Mouse (Mus musculus) lung, embryonic 16.5 days (tissue): Measurements from ENCODE around the gene Spag8. TPM values are rescaled to one million over a fixed set of nuclear protein-coding genes. Genes with fewer than 3 reads are reported as not detected.

Source experiments
- ATAC-seq: fragments of 200-750 bp; cut with Nextera tagmentation; 2 replicates; pipeline ENCODE4 v1.8.0; 2017; ENCODE audit warnings: low read depth, mild to moderate bottlenecking, moderate library complexity
- H3K27ac ChIP-seq: fragments of 300-500 bp; sonication (generic); 2 replicates; pipeline ENCODE4 v1.5.1; 2014; ENCODE audit warnings: mild to moderate bottlenecking, control low read depth, low read length
- H3K27me3 ChIP-seq: fragments of 300-500 bp; sonication (generic); 2 replicates; pipeline ENCODE4 v1.6.1; 2014; ENCODE audit warnings: low read depth, low read length, mixed read lengths; ENCODE audit not compliant: control insufficient read depth, insufficient read depth
- H3K36me3 ChIP-seq: fragments of 300-500 bp; sonication (generic); 2 replicates; pipeline ENCODE4 v1.6.1; 2014; ENCODE audit warnings: low read length; ENCODE audit not compliant: control insufficient read depth, insufficient read depth
- H3K4me1 ChIP-seq: fragments of 300-500 bp; sonication (generic); replicated peaks from 2 replicates; pipeline ENCODE4 v1.6.1; 2014; ENCODE audit warnings: low read length, mixed read lengths; ENCODE audit not compliant: control insufficient read depth, insufficient read depth
- H3K4me2 ChIP-seq: fragments of 300-500 bp; sonication (generic); 2 replicates; pipeline ENCODE4 v1.6.1; 2014; ENCODE audit warnings: low read depth, low read length, control low read depth
- H3K4me3 ChIP-seq: fragments of 300-500 bp; sonication (generic); 2 replicates; pipeline ENCODE4 v1.5.1; 2014; ENCODE audit warnings: mild to moderate bottlenecking, low read length, control low read depth
- H3K9ac ChIP-seq: fragments of 300-500 bp; sonication (generic); 2 replicates; pipeline ENCODE4 v1.6.1; 2014; ENCODE audit warnings: low read length, control low read depth
- H3K9me3 ChIP-seq: fragments of 300-500 bp; sonication (generic); 2 replicates; pipeline ENCODE4 v1.6.1; 2016; ENCODE audit warnings: low read length; ENCODE audit not compliant: control insufficient read depth
- whole genome bisulfite sequencing: fragments of 180-500 bp; shearing (Covaris S2); extraction: QIAGEN DNeasy Blood & Tissue Kit; methylation state at CpG from one replicate; pipeline ENCODE4 v1.1.7; 2014; 5-methylcytosine and 5-hydroxymethylcytosine counted together
- polyA plus RNA-seq: library from polyadenylated mRNA; unstranded; fragments of >200 nt; fragmentation: Nextera tagmentation; extraction: Ambion mirVana; gene quantifications from 2 replicates; pipeline ENCODE4 v1.2.1, GENCODE M21; 2015

Spag8 gene
- polyA plus RNA-seq, 1 experiment from 2014 or later: 9.0 TPM

DNA sequence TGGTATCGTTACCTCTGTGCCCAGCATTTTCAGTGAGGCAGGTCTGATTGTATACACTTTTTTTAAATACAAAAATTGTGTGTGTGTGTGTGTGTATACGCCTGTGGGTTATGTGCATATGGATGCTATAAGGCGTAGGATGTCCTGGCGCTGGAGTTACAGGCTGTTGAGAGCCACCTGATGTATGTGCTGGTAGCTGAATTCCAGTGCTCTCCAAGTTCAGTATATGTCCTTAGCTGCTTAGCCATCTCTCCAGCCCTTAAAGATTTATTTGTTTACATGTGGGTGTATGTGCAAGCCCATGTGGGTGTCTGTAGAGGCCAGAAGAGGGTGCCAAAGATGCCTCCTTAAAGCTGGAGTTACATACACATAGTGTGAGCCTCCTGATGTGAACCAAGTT lies 3.8 kb upstream of the Spag8 start:
- H3K27me3 ChIP-seq: peaks cover 2% of the 10 kb centered on the region; the same call in 1 of the 2 replicates
- H3K4me3 ChIP-seq: peak overlapping the region; percentile 78
- 50% methylated on average over 4 of the region's 4 CpGs for WGBS
- H3K4me1 ChIP-seq: peaks cover 6% of the 10 kb centered on the region
- no peak overlapping the region for H3K27ac ChIP-seq
- no peaks in the 10 kb centered on the region for H3K36me3 ChIP-seq
- H3K4me2 ChIP-seq: peak overlapping the region; percentile 49
- H3K9ac ChIP-seq: no peak overlapping the region
- no peaks in the 10 kb centered on the region for H3K9me3 ChIP-seq
- ATAC-seq: no peak

DNA sequence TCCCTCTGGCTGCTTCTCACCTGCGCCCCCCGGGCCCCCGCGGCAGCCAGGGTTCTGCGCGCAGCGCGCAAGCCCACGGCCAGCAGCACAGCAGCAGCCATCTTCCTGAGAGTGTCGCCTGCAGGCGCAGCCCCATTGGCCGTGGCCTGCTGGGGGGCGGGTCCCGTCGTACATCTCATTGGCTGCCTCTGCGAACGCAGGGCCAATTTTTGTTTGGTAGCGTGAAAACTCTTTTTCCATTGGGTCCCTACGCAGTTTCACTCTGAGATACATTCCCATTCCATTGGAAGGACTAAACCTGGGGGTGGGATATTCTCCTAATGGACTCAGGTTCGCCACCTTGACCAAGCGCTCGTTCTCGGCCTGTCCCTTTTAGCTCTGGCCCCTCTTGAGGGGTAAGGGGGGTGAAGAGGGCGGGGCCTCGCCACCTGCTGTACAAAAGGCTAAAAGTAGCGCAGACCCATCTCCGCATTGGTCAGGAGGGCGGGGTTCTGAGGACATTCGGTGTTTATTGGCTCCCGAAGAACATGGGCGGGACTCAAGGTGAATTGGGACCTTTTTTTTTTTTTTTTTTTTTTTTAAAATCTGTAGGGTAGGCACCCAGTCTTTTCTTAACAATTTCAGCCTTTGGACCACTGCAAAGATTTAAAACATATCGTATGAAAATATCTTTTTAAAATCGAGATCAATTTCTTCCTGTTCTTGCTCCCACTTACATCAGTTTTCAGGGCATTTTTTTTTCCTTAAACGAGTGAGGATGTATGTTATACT lies 3.1 kb upstream of the Spag8 start, which contains the start of gene Hint2:
Gene Hint2 (minus strand): TSS at position 128 of the 771 bp plus-strand sequence.
- Histone ChIP-seq H3K4me2 (peak within 1 kb of the TSS; percentile 71), H3K4me1 (peaks cover 6% of the 10 kb centered on the region), H3K27ac (peak within 1 kb of the TSS; percentile 90), H3K4me3 (peak within 1 kb of the TSS; percentile 78), H3K9me3 (no peaks in the 10 kb centered on the region), H3K36me3 (peaks cover 2% of the 10 kb centered on the region; the same call in 1 of the 2 replicates), H3K9ac (peak within 1 kb of the TSS; percentile 89), H3K27me3 (no peaks in the 10 kb centered on the region)
- ATAC-seq: peak; percentile 95
- WGBS: 1% methylated on average over 33 of the region's 34 CpGs

DNA sequence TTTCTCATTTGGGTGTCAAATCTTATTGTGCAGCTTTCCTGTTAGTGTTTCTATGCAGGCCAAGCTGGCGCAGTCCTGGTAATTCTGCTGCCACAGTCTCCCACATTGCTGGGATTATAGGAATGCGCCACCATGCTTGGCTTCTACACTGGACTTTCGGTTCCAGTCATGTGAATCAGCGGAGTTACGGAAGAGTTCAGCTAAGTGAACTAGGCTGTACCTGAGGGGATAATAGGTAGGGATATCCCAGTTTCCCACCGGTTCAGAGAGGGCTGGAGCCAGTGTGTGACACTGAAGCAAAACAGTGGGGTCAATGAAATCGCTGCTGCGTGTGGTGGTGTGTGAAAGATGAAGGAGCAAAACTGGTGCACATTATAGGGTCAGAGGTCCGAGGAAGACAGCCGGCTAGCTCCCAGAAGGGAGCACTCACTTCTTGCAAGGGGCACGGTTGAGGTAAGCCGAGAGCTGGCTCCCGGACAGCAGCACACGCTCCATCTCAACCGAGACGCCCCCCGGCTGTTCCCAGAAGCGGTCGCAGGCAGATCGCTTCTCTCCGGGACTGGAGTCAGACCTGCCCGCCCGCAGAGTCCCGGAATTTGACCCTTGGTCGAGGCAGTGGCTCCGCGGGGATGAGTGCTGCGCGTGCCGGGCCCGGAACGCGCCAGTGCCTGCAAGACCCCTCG lies 2.4 kb upstream of the Spag8 start:
- Histone ChIP-seq H3K4me1 (peaks cover 6% of the 10 kb centered on the region), H3K4me3 (peak overlapping the region; percentile 78), H3K27ac (peak overlapping the region; percentile 90), H3K36me3 (peaks cover 2% of the 10 kb centered on the region; the same call in 1 of the 2 replicates), H3K4me2 (peak overlapping the region; percentile 71), H3K9me3 (no peaks in the 10 kb centered on the region), H3K9ac (peak overlapping the region; percentile 89), H3K27me3 (no peaks in the 10 kb centered on the region)
- peak; percentile 45; the same call in 1 of the 2 replicates for ATAC-seq
- WGBS: 5% methylated on average over 34 of the region's 34 CpGs

DNA sequence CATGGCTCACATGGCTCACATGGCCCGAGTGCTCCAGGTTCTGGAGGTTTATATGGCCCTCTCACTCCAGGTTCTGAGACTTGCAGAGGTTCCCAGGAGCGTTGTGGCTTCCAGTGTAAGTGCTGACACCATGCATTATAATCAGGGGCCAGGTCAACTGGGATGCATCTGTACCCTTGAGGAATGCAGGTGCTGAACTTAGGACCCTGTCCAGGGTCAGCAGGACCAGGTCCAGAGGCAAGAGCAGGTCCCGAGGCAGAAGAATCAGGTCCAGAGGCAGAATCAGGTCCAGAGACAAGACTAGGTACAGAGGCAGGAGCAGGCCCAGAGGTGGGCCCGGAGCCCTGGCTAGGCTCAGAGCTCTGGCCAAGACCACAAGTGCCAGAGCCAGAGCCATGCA lies 668 bp downstream of the Spag8 start:
- Histone ChIP-seq H3K9me3 (peaks cover 7% of the 10 kb centered on the region), H3K27me3 (no peaks in the 10 kb centered on the region), H3K9ac (no peak overlapping the region), H3K4me3 (no peak overlapping the region), H3K36me3 (peaks cover 13% of the 10 kb centered on the region), H3K4me2 (no peak overlapping the region), H3K27ac (no peak overlapping the region), H3K4me1 (peaks cover 6% of the 10 kb centered on the region)
- 83% methylated on average over 4 of the region's 4 CpGs for WGBS
- ATAC-seq: no peak

DNA sequence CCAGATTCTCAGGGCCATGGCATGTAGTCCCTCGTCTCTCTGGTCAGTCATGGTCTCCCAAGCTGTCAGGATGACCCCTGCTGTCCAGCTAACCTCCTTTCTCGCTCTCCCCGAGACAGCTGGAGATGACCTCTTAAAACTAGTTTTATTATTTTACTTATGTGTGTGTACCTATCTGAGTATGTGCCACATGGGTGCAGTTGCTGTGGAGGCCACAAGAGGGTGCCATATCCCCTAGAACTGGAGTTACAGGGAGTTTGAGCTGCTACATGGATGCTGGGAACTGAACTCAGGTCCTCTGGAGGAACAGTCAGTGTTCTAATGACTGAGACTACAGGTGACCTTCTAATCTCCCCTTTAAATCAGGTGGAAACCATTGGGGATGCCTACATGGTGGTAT lies 3.6 kb downstream of the Spag8 start:
- Histone ChIP-seq H3K4me3 (no peak overlapping the region), H3K4me2 (no peak overlapping the region), H3K36me3 (peaks cover 13% of the 10 kb centered on the region), H3K9ac (no peak overlapping the region), H3K9me3 (peaks cover 7% of the 10 kb centered on the region), H3K27ac (no peak overlapping the region), H3K27me3 (no peaks in the 10 kb centered on the region), H3K4me1 (peaks cover 4% of the 10 kb centered on the region; the same call in 1 of the 2 replicates)
- no peak for ATAC-seq
- 95% methylated on average over 3 of the region's 3 CpGs for WGBS

DNA sequence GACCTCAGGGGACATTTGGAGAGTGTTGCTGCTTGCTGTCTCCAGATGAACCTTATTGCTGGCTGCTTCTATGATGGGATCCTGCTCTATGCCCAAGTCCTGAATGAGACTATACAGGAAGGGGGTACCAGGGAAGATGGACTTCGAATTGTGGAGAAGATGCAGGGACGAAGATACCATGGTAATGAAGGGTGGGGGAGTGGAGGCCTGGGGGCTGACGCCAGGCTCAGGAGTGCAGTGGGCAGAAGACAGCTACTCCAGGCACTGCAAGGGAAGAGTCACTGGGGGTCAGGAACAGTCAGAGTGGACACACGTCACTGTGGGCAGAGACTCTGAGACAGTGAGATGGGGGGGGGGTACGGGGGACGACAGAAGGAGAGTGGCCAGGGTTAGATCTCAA lies 12.9 kb downstream of the Spag8 start:
- Histone ChIP-seq H3K4me1 (no peaks in the 10 kb centered on the region), H3K9me3 (no peaks in the 10 kb centered on the region), H3K27me3 (no peaks in the 10 kb centered on the region), H3K9ac (no peak overlapping the region), H3K4me3 (no peak overlapping the region), H3K36me3 (no peaks in the 10 kb centered on the region), H3K27ac (no peak overlapping the region), H3K4me2 (no peak overlapping the region)
- 82% methylated on average over 6 of the region's 6 CpGs for WGBS
- no peak for ATAC-seq

DNA sequence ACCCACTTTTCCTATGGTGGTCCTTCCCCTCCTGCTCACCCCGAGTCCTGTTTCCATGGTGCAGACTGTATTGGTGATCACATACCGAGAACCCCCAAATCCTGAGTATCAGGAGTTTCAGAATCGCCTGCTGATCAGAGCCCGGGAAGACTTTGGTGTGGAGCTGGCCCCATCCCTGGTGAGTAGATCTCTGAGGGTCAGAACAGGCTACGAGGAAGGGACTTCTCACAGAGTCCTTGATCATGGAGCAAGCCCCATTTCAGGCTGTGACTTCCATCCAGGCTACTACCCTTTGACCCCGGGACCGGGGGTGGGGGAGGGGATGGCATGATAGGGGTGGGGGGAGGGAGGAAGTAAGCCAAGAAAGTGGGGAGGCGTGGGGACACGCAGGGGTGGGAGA lies 13.3 kb downstream of the Spag8 start:
- Histone ChIP-seq H3K9me3 (no peaks in the 10 kb centered on the region), H3K4me2 (no peak overlapping the region), H3K4me3 (no peak overlapping the region), H3K9ac (no peak overlapping the region), H3K36me3 (no peaks in the 10 kb centered on the region), H3K27ac (no peak overlapping the region), H3K4me1 (no peaks in the 10 kb centered on the region), H3K27me3 (no peaks in the 10 kb centered on the region)
- WGBS: 66% methylated on average over 9 of the region's 9 CpGs
- ATAC-seq: no peak

DNA sequence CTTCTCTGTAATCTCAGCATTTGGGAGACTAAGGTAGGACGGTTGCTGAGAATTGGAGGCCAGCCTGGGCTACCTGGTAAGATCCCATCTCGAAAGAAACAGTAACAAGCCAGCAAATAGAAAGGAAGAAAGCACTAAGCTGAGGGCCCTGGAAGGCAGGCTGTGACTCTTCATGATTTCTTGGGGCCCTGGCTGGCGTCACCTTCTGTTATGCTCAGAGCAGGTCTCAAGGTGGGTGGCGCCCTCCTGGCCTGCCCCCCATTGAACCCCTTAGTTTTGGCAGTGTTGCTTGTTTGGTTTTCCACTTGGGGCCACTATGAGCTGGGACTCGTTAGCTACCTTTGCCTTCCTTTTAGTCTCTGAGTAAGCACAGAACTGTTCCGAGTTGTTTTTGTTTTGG lies 16.6 kb downstream of the Spag8 start:
- Histone ChIP-seq H3K4me1 (peaks cover 8% of the 10 kb centered on the region; the same call in 1 of the 2 replicates), H3K36me3 (no peaks in the 10 kb centered on the region), H3K27ac (no peak overlapping the region), H3K4me3 (no peak overlapping the region), H3K27me3 (no peaks in the 10 kb centered on the region; the same call in 1 of the 2 replicates), H3K9me3 (no peaks in the 10 kb centered on the region), H3K4me2 (no peak overlapping the region), H3K9ac (no peak overlapping the region)
- 74% methylated on average over 6 of the region's 6 CpGs for WGBS
- no peak for ATAC-seq

DNA sequence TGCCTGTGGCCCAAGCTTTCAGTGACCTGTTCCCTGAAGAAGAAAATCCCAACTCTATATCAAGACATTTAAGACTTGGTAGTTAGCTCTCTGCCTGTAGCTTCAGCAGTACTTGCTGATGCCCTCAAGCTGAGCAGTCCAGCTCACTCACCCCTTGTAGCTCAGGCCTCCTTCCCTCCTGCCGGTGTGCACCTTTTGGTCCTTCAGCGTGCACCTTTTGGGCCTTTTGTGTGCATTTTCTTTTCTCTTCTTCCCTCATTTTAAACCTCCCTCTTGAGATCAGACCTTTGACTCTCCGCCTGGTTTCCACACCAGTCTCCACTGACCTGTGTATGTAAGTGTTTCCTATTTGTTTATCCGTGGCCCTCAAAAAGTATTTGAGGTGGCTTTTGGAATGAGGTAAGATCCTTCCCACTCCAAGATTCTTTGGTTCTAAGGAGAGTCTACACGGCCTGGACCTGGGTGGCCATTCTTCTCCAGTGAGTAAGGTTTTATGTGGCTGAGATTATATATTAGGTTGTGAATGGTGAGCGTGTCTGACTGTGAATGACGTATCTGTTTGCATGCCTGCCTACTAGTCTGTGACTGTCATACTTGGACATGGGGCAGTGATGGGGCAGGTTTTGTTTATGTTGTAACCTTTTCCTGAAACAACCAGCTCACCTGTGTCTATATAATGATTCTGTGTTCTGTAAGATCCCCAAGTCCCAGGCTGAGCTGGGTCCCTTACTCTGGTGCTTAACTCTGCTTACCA lies 18.6 kb downstream of the Spag8 start:
- Histone ChIP-seq H3K4me1 (peaks cover 11% of the 10 kb centered on the region), H3K9ac (no peak overlapping the region), H3K27me3 (no peaks in the 10 kb centered on the region; the same call in 1 of the 2 replicates), H3K4me2 (no peak overlapping the region), H3K4me3 (no peak overlapping the region), H3K36me3 (no peaks in the 10 kb centered on the region), H3K27ac (no peak overlapping the region), H3K9me3 (no peaks in the 10 kb centered on the region)
- WGBS: 74% methylated on average over 7 of the region's 7 CpGs
- ATAC-seq: no peak
